Mouse (Mus musculus): ENCODE measurements around the gene Cst6.

DNA sequence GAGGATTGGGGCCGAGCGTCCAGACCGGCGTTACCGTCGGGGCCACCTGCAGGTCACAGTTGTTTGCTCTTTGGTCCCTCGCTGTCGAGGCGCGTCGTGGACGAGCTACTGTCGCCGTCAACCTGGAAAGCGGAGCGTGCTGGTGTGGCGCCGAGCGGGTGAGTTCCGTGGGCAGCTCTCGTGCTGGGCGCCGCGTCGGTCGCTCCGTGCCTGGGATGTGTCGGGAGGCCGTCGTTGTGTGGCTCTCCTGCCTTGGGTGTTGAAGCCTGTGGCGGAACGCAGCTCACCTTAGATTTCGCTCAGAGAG, 17.6 kb upstream of the Cst6 start, which contains the start of gene Banf1:
- no peak for TF ChIP-seq CTCF (conservative IDR thresholded peaks at IDR 0.05; ENCODE audit: insufficient read depth, insufficient read length, low read depth, low read length)
- no peak for TF ChIP-seq POLR2A (IDR thresholded peaks at IDR 0.05; ENCODE audit: low read depth, low read length)
